Mouse (Mus musculus): ENCODE results near the gene Gp9. TPM values are rescaled to one million over a fixed set of nuclear protein-coding genes. Genes with fewer than 3 reads are reported as not detected.

Gp9 gene
- total RNA-seq (2014; rRNA removed): 0.33 TPM in 1 of 2 replicates, not detected in the other
- 0.18 and 0.28 TPM in 2 replicates for polyA plus RNA-seq (2015; fragmentation: Nextera tagmentation; extraction: Ambion mirVana)

DNA sequence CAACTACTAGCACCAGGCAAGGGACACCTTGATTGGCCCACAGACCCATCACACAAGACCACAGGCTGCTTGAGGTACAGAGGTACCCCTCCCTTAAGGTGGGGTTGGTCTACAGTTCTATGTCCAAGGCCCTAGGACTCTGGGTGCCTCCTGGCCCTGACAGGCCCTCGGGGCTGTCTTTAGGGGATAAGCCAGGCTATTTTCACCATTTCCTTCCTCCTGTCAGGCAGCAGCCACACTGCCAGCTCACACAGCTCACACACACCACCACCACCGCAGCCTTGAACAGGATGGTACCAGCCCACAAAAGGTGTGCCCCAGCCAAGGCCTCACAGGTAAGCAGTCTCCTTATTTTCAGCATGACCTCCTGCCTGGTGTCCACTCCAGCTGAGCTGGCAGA, at the start of gene Gp9:
TSS of gene Gp9 (plus strand) at position 231 of the 400 bp plus-strand sequence.
- no peak within 1 kb of the TSS for H3K4me2 ChIP-seq (ENCODE audit: low read depth)
- no peaks in the 10 kb centered on the region for H3K4me1 ChIP-seq (ENCODE audit: insufficient read depth)
- H3K9ac ChIP-seq: no peak within 1 kb of the TSS
- no peaks in the 10 kb centered on the region for H3K36me3 ChIP-seq (ENCODE audit: insufficient read depth)
- no peak for TF ChIP-seq CTCF (IDR thresholded peaks at IDR 0.05; ENCODE audit: low read depth)
- ATAC-seq (no peak), DNase-seq (no peak)
- H3K9me3 ChIP-seq (ENCODE audit: low read length): no peaks in the 10 kb centered on the region
- no peak within 1 kb of the TSS for H3K4me3 ChIP-seq (ENCODE audit: low read depth, low read length)
- 74% methylated on average over 2 of the region's 2 CpGs for WGBS
- no peaks in the 10 kb centered on the region for H3K27me3 ChIP-seq (ENCODE audit: insufficient read depth, low read length)
- H3K27ac ChIP-seq (ENCODE audit: low read depth, low read length): no peak within 1 kb of the TSS

DNA sequence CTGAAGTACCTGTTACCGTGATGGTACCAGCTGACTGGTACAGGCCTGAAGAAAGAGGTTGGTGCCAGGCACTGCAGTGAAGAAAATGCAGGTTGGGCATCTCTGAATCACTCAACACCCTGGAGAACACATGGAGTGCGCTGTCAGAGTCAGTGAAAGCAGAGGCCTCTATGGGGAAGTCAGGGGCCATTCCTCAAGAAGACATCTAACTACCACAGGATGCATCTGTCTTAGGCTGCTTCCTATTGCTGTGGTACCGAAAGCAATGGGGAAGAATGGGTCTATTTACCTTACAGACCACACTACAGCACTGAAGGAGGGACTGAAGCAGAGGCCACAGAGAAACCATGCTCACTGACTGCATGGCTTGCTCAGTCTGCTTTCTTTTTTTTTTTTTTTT, 49.8 kb upstream of the Gp9 start:
- Histone ChIP-seq H3K36me3 (ENCODE audit: insufficient read depth) (no peaks in the 10 kb centered on the region), H3K9me3 (ENCODE audit: low read length) (no peaks in the 10 kb centered on the region), H3K4me2 (ENCODE audit: low read depth) (no peak overlapping the region), H3K9ac (no peak overlapping the region), H3K4me3 (ENCODE audit: low read depth, low read length) (no peak overlapping the region), H3K4me1 (ENCODE audit: insufficient read depth) (peaks cover 11% of the 10 kb centered on the region; the same call in 1 of the 2 replicates), H3K27ac (ENCODE audit: low read depth, low read length) (no peak overlapping the region), H3K27me3 (ENCODE audit: insufficient read depth, low read length) (peaks cover 21% of the 10 kb centered on the region)
- ATAC-seq: no peak
- no peak for DNase-seq
- 73% methylated on average over 3 of the region's 3 CpGs for WGBS
- TF ChIP-seq CTCF (IDR thresholded peaks at IDR 0.05; ENCODE audit: low read depth): no peak

GRCm38 (mm10) chr6:87730141-87730540, 47.7 kb upstream of the Gp9 start:
- ATAC-seq: no peak
- no peak for TF ChIP-seq CTCF (IDR thresholded peaks at IDR 0.05; ENCODE audit: low read depth)
- no peak for DNase-seq
- 18% methylated on average over 13 of the region's 13 CpGs for WGBS
- peak overlapping the region; percentile 58 for H3K4me3 ChIP-seq (ENCODE audit: low read depth, low read length)
- H3K4me1 ChIP-seq (ENCODE audit: insufficient read depth): peaks cover 11% of the 10 kb centered on the region; the same call in 1 of the 2 replicates
- no peaks in the 10 kb centered on the region for H3K9me3 ChIP-seq (ENCODE audit: low read length)
- H3K27me3 ChIP-seq (ENCODE audit: insufficient read depth, low read length): peaks cover 27% of the 10 kb centered on the region
- H3K36me3 ChIP-seq (ENCODE audit: insufficient read depth): no peaks in the 10 kb centered on the region
- peak overlapping the region; percentile 63 for H3K9ac ChIP-seq
- H3K4me2 ChIP-seq (ENCODE audit: low read depth): peak overlapping the region; percentile 94
- H3K27ac ChIP-seq (ENCODE audit: low read depth, low read length): no peak overlapping the region

GRCm38 (mm10) chr6:87730591-87731462, 47.0 kb upstream of the Gp9 start, which contains the start of gene Efcc1:
Gene Efcc1, plus strand, starts transcription at chr6:87730869.
- Histone ChIP-seq H3K4me3 (ENCODE audit: low read depth, low read length) (peak within 1 kb of the TSS; percentile 58), H3K4me1 (ENCODE audit: insufficient read depth) (peaks cover 11% of the 10 kb centered on the region; the same call in 1 of the 2 replicates), H3K27me3 (ENCODE audit: insufficient read depth, low read length) (peaks cover 27% of the 10 kb centered on the region), H3K9ac (peak within 1 kb of the TSS; percentile 63), H3K36me3 (ENCODE audit: insufficient read depth) (no peaks in the 10 kb centered on the region), H3K27ac (ENCODE audit: low read depth, low read length) (peak within 1 kb of the TSS; percentile 72), H3K9me3 (ENCODE audit: low read length) (no peaks in the 10 kb centered on the region), H3K4me2 (ENCODE audit: low read depth) (peak within 1 kb of the TSS; percentile 94)
- TF ChIP-seq CTCF (IDR thresholded peaks at IDR 0.05; ENCODE audit: low read depth): no peak; the same call in 1 of the 2 replicates
- DNase-seq (peak; percentile 63), ATAC-seq (peak; percentile 79)
- WGBS: 2% methylated on average over 83 of the region's 90 CpGs

GRCm38 (mm10) chr6:87731463-87732095, 46.3 kb upstream of the Gp9 start:
- DNase-seq: peak; percentile 13
- no peak for TF ChIP-seq CTCF (IDR thresholded peaks at IDR 0.05; ENCODE audit: low read depth)
- Histone ChIP-seq H3K27ac (ENCODE audit: low read depth, low read length) (peak overlapping the region; percentile 72; the same call in 1 of the 2 replicates), H3K36me3 (ENCODE audit: insufficient read depth) (no peaks in the 10 kb centered on the region), H3K27me3 (ENCODE audit: insufficient read depth, low read length) (peaks cover 27% of the 10 kb centered on the region), H3K4me1 (ENCODE audit: insufficient read depth) (peaks cover 11% of the 10 kb centered on the region; the same call in 1 of the 2 replicates), H3K9me3 (ENCODE audit: low read length) (no peaks in the 10 kb centered on the region), H3K9ac (peak overlapping the region; percentile 63), H3K4me2 (ENCODE audit: low read depth) (peak overlapping the region; percentile 94), H3K4me3 (ENCODE audit: low read depth, low read length) (peak overlapping the region; percentile 58)
- 3% methylated on average over 19 of the region's 19 CpGs for WGBS
- ATAC-seq: no peak

DNA sequence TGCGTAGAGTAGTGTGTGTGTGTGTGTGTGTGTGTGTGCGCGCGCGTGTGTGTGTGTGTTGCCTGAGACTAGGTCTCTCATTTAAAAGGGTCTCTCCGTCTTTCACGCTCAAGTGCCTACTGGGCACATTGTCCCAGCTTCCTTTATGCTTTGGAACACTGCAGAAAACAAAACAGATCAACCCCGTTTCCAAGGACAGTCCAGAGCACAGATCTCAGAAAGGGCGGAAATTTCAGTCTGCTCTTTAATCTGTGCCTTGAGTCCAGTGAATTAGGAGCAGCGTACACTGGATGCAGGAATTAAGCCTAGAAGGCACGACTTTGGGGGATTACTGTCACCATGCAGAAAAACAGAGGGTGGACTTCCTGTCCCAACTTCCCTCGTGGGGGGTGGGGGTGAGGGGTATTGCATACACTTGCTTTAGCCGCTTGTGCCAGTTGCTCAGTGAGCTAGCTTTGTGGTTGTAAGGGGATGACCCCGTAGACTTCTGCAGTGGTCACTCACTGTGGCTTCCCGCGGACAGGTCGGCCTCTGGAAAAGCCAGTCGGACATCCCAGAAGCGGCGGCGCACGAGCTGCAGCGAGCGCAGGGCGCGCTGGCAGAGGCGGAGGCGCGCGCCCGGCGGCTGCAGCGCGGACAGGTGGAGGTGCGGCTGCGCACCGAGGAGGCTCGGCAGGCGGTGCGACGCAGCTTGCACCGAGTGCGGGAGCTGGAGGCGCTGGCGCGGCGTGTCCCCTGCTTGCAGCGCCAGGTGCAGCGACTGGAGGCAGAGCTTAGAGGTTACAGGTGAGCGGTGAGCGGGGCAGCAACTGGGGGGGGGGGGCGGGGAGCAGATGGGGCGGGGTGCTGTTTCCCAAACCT, 45.5 kb upstream of the Gp9 start:
- TF ChIP-seq CTCF (IDR thresholded peaks at IDR 0.05; ENCODE audit: low read depth): no peak
- H3K4me2 ChIP-seq (ENCODE audit: low read depth): peak overlapping the region; percentile 94
- peak overlapping the region; percentile 41 for H3K4me3 ChIP-seq (ENCODE audit: low read depth, low read length)
- H3K36me3 ChIP-seq (ENCODE audit: insufficient read depth): no peaks in the 10 kb centered on the region
- WGBS: 1% methylated on average over 51 of the region's 53 CpGs
- H3K27me3 ChIP-seq (ENCODE audit: insufficient read depth, low read length): peaks cover 27% of the 10 kb centered on the region
- H3K9me3 ChIP-seq (ENCODE audit: low read length): no peaks in the 10 kb centered on the region
- DNase-seq: peak; percentile 45
- peaks cover 11% of the 10 kb centered on the region; the same call in 1 of the 2 replicates for H3K4me1 ChIP-seq (ENCODE audit: insufficient read depth)
- no peak overlapping the region for H3K27ac ChIP-seq (ENCODE audit: low read depth, low read length)
- H3K9ac ChIP-seq: peak overlapping the region; percentile 37
- ATAC-seq: peak; percentile 45; the same call in 1 of the 2 replicates

All from forebrain, postnatal 0 days (tissue).